Mouse (Mus musculus): ENCODE data around the gene Kcnq5. TPM values are rescaled to one million over a fixed set of nuclear protein-coding genes. Genes with fewer than 3 reads are reported as not detected.

The Kcnq5 gene
- total and polyA plus RNA-seq, 3 experiments: not detected

- no peak for TF ChIP-seq MXI1 (IDR thresholded peaks at IDR 0.05; ENCODE audit: low read depth, low read length)
- TF ChIP-seq SIN3A (IDR thresholded peaks at IDR 0.05; ENCODE audit: low read length): no peak
- TF ChIP-seq TBP (IDR thresholded peaks at IDR 0.05; ENCODE audit: low read depth, low read length): no peak
- TF ChIP-seq MEF2A (IDR thresholded peaks at IDR 0.05; ENCODE audit: extremely low read depth, insufficient replicate concordance, low read depth, low read length, poor library complexity, severe bottlenecking): no peak
- TF ChIP-seq USF1 (IDR thresholded peaks at IDR 0.05; ENCODE audit: low read depth, low read length): no peak
- TF ChIP-seq ZNF384 (IDR thresholded peaks at IDR 0.05; ENCODE audit: low read depth, low read length): no peak
- no peak for TF ChIP-seq MAFK (IDR thresholded peaks at IDR 0.05; ENCODE audit: borderline replicate concordance, low read depth, low read length)
- no peak for TF ChIP-seq RAD21 (IDR thresholded peaks at IDR 0.05; ENCODE audit: low read depth, low read length)
- TF ChIP-seq ZMIZ1 (IDR thresholded peaks at IDR 0.05; ENCODE audit: low read depth, low read length): no peak
- TF ChIP-seq CTCF (IDR thresholded peaks at IDR 0.05 in 2 of 3, conservative IDR thresholded peaks at IDR 0.05 in 1 of 3; ENCODE audit: control insufficient read depth in 1 of 3, insufficient read depth in 1 of 3, low read depth in 2 of 3, low read length in 3 of 3, poor library complexity in 1 of 3, severe bottlenecking in 1 of 3): no peak
- TF ChIP-seq MYB (IDR thresholded peaks at IDR 0.05; ENCODE audit: low read depth, low read length): no peak
- no peak for TF ChIP-seq UBTF (IDR thresholded peaks at IDR 0.05; ENCODE audit: borderline replicate concordance, insufficient read depth, low read depth, low read length)
- TF ChIP-seq NELFE (IDR thresholded peaks at IDR 0.05; ENCODE audit: low read depth, low read length): no peak
- no peak for TF ChIP-seq JUND (IDR thresholded peaks at IDR 0.05; ENCODE audit: low read depth, low read length)
Observed at GRCm38 (mm10) chr1:21635406-21635805, 326.3 kb downstream of the Kcnq5 start.

GRCm38 (mm10) chr1:21634013-21634412 lies 327.7 kb downstream of the Kcnq5 start:
- no peaks in the 10 kb centered on the region for H3K79me2 ChIP-seq (ENCODE audit: control insufficient read depth, insufficient read depth, low read length, poor library complexity)
- H3K9ac ChIP-seq (ENCODE audit: control insufficient read depth, low read depth, low read length, poor library complexity, severe bottlenecking): no peak overlapping the region
- no peaks in the 10 kb centered on the region for H3K9me3 ChIP-seq (replicated peaks; ENCODE audit: insufficient read depth, low read length)
- no peaks in the 10 kb centered on the region for H3K4me1 ChIP-seq (ENCODE audit: control insufficient read depth in 1 of 2, insufficient read depth in 2 of 2, low read length in 2 of 2)
- no peak for DNase-seq (ENCODE audit: low read depth, low spot score)
- no peak overlapping the region for H3K4me3 ChIP-seq (ENCODE audit: control insufficient read depth in 1 of 2, insufficient read depth in 1 of 2, low read depth in 2 of 2, low read length in 2 of 2)
- no peaks in the 10 kb centered on the region for H3K36me3 ChIP-seq (ENCODE audit: control insufficient read depth in 1 of 2, insufficient read depth in 2 of 2, low read length in 2 of 2)
- H3K27me3 ChIP-seq (ENCODE audit: control insufficient read depth in 1 of 2, insufficient read depth in 2 of 2, low read length in 2 of 2): no peaks in the 10 kb centered on the region; a peak in 1 of 4 replicates
- no peak for TF ChIP-seq USF1 (IDR thresholded peaks at IDR 0.05; ENCODE audit: low read depth, low read length)
- TF ChIP-seq RAD21 (IDR thresholded peaks at IDR 0.05; ENCODE audit: low read depth, low read length): no peak
- no peak for TF ChIP-seq MEF2A (IDR thresholded peaks at IDR 0.05; ENCODE audit: extremely low read depth, insufficient replicate concordance, low read depth, low read length, poor library complexity, severe bottlenecking)
- no peak for TF ChIP-seq CHD1 (IDR thresholded peaks at IDR 0.05; ENCODE audit: low read depth, low read length)
- no peak for TF ChIP-seq TAL1 (IDR thresholded peaks at IDR 0.05; ENCODE audit: low read length)
- TF ChIP-seq BHLHE40 (IDR thresholded peaks at IDR 0.05; ENCODE audit: borderline replicate concordance, low read depth, low read length): no peak
- no peak for TF ChIP-seq GATA1 (IDR thresholded peaks at IDR 0.05; ENCODE audit: low read depth, low read length)
- no peak for TF ChIP-seq ETS1 (IDR thresholded peaks at IDR 0.05; ENCODE audit: low read depth, low read length)
- no peak for TF ChIP-seq CHD2 (IDR thresholded peaks at IDR 0.05; ENCODE audit: low read length)
- no peak for TF ChIP-seq GABPA (IDR thresholded peaks at IDR 0.05; ENCODE audit: low read depth, low read length)
- TF ChIP-seq KAT2A (conservative IDR thresholded peaks at IDR 0.05; ENCODE audit: low read depth, low read length): no peak
- no peak for TF ChIP-seq HCFC1 (IDR thresholded peaks at IDR 0.05; ENCODE audit: low read depth, low read length)
- TF ChIP-seq EP300 (IDR thresholded peaks at IDR 0.05; ENCODE audit: low read depth in 1 of 2, low read length in 2 of 2): no peak
- no peak for TF ChIP-seq ZKSCAN1 (IDR thresholded peaks at IDR 0.05; ENCODE audit: low read depth, low read length)
- no peak for TF ChIP-seq POLR2AphosphoS5 (IDR thresholded peaks at IDR 0.05; ENCODE audit: borderline replicate concordance, low read depth, low read length)
- TF ChIP-seq SIN3A (IDR thresholded peaks at IDR 0.05; ENCODE audit: low read length): no peak
- TF ChIP-seq MAX (IDR thresholded peaks at IDR 0.05; ENCODE audit: low read length): no peak
- TF ChIP-seq CTCF (IDR thresholded peaks at IDR 0.05 in 2 of 3, conservative IDR thresholded peaks at IDR 0.05 in 1 of 3; ENCODE audit: control insufficient read depth in 1 of 3, insufficient read depth in 1 of 3, low read depth in 2 of 3, low read length in 3 of 3, poor library complexity in 1 of 3, severe bottlenecking in 1 of 3): no peak
- no peak overlapping the region for H3K27ac ChIP-seq (ENCODE audit: control insufficient read depth, low read depth, low read length)

More at GRCm38 (mm10) chr1:21635406-21635805, 326.3 kb downstream of the Kcnq5 start:
- H3K36me3 ChIP-seq (ENCODE audit: control insufficient read depth in 1 of 2, insufficient read depth in 2 of 2, low read length in 2 of 2): no peaks in the 10 kb centered on the region
- H3K27ac ChIP-seq (ENCODE audit: control insufficient read depth, low read depth, low read length): no peak overlapping the region
- H3K27me3 ChIP-seq (ENCODE audit: control insufficient read depth in 1 of 2, insufficient read depth in 2 of 2, low read length in 2 of 2): no peaks in the 10 kb centered on the region; a peak in 1 of 4 replicates
- no peaks in the 10 kb centered on the region for H3K79me2 ChIP-seq (ENCODE audit: control insufficient read depth, insufficient read depth, low read length, poor library complexity)
- H3K4me3 ChIP-seq (ENCODE audit: control insufficient read depth in 1 of 2, insufficient read depth in 1 of 2, low read depth in 2 of 2, low read length in 2 of 2): no peak overlapping the region
- no peak for DNase-seq (ENCODE audit: low read depth, low spot score)
- H3K9me3 ChIP-seq (replicated peaks; ENCODE audit: insufficient read depth, low read length): no peaks in the 10 kb centered on the region
- H3K4me1 ChIP-seq (ENCODE audit: control insufficient read depth in 1 of 2, insufficient read depth in 2 of 2, low read length in 2 of 2): no peaks in the 10 kb centered on the region
- no peak overlapping the region for H3K9ac ChIP-seq (ENCODE audit: control insufficient read depth, low read depth, low read length, poor library complexity, severe bottlenecking)
